Mouse (Mus musculus) kidney, postnatal 0 days (tissue): ENCODE data around the gene Myo18a. TPM values are rescaled to one million over a fixed set of nuclear protein-coding genes. Genes with fewer than 3 reads are reported as not detected.

Experiments
- ATAC-seq: fragments of 200-750 bp; cut with Nextera tagmentation; replicated peaks from 2 replicates; pipeline ENCODE4 v1.8.0; 2017; ENCODE audit warnings: low read depth, moderate number of reproducible peaks, moderate TSS enrichment, moderate library complexity; ENCODE audit not compliant: low FRiP score
- DNase-seq: peaks from one replicate; pipeline ENCODE4 v3.0.0-alpha.2; 2016; ENCODE audit warnings: low spot score
- H3K27ac ChIP-seq: fragments of 300-500 bp; sonication (generic); 2 replicates; pipeline ENCODE4 v1.5.1; 2014; ENCODE audit warnings: mild to moderate bottlenecking
- H3K27me3 ChIP-seq: fragments of 300-500 bp; sonication (generic); 2 replicates; pipeline ENCODE4 v1.6.1; 2014; ENCODE audit warnings: low read length, mixed read lengths; ENCODE audit not compliant: insufficient read depth
- H3K36me3 ChIP-seq: fragments of 300-500 bp; sonication (generic); 2 replicates; pipeline ENCODE4 v1.6.1; 2014; ENCODE audit warnings: low read length, mixed read lengths; ENCODE audit not compliant: insufficient read depth
- H3K4me1 ChIP-seq: fragments of 300-500 bp; sonication (generic); replicated peaks from 2 replicates; pipeline ENCODE4 v1.6.1; 2014; ENCODE audit warnings: antibody characterized with exemption, low read length, mixed read lengths; ENCODE audit not compliant: insufficient read depth
- H3K4me2 ChIP-seq: fragments of 300-500 bp; sonication (generic); 2 replicates; pipeline ENCODE4 v1.6.1; 2014; ENCODE audit warnings: mild to moderate bottlenecking, low read length, moderate library complexity, mixed read lengths
- H3K4me3 ChIP-seq: fragments of 300-500 bp; sonication (generic); replicated peaks from 2 replicates; pipeline ENCODE4 v1.5.1; 2014; ENCODE audit warnings: low read depth, low read length
- H3K9ac ChIP-seq: fragments of 300-500 bp; sonication (generic); 2 replicates; pipeline ENCODE4 v1.6.1; 2014; ENCODE audit warnings: low read depth, low read length
- H3K9me3 ChIP-seq: fragments of 300-500 bp; sonication (generic); replicated peaks from 2 replicates; pipeline ENCODE4 v1.6.1; 2016; ENCODE audit warnings: low read length, inconsistent platforms, mixed read lengths
- CTCF ChIP-seq: IDR thresholded peaks from 2 replicates; pipeline ENCODE4 v1.5.1; 2016; ENCODE audit warnings: antibody characterized with exemption, low read depth, mild to moderate bottlenecking, moderate library complexity
- WGBS: fragments of 180-500 bp; shearing (Covaris S2); extraction: QIAGEN DNeasy Blood & Tissue Kit; methylation state at CpG from one replicate; pipeline ENCODE4 v1.1.7; 2014; 5-methylcytosine and 5-hydroxymethylcytosine counted together
- polyA plus RNA-seq: library from polyadenylated mRNA; unstranded; fragments of >200 nt; fragmentation: Nextera tagmentation; extraction: Ambion mirVana; gene quantifications from 2 replicates; pipeline ENCODE4 v1.2.1, GENCODE M21; 2015

Gene Myo18a
- polyA plus RNA-seq, 1 experiment from 2014 or later: 26.5 TPM

- no peak for TF ChIP-seq CTCF
- no peaks in the 10 kb centered on the region for H3K4me1 ChIP-seq
Measured at GRCm38 (mm10) chr11:77900187-77900586, 137.1 kb downstream of the Myo18a start.

GRCm38 (mm10) chr11:77900696-77901095, 137.7 kb downstream of the Myo18a start:
- H3K9ac ChIP-seq: no peak overlapping the region
- DNase-seq (no peak), ATAC-seq (no peak)
- H3K9me3 ChIP-seq: no peaks in the 10 kb centered on the region
- H3K4me3 ChIP-seq: no peak overlapping the region
- TF ChIP-seq CTCF: no peak
- no peaks in the 10 kb centered on the region for H3K4me1 ChIP-seq
- H3K36me3 ChIP-seq: no peaks in the 10 kb centered on the region
- no peak overlapping the region for H3K27ac ChIP-seq
- WGBS: 87% methylated on average over 4 of the region's 4 CpGs
- H3K4me2 ChIP-seq: no peak overlapping the region
- H3K27me3 ChIP-seq: no peaks in the 10 kb centered on the region; the same call in 1 of the 2 replicates

More at GRCm38 (mm10) chr11:77900187-77900586, 137.1 kb downstream of the Myo18a start:
- H3K4me2 ChIP-seq: no peak overlapping the region
- H3K9me3 ChIP-seq: no peaks in the 10 kb centered on the region
- ATAC-seq (no peak), DNase-seq (no peak)
- no peak overlapping the region for H3K9ac ChIP-seq
- WGBS: 79% methylated on average over 3 of the region's 3 CpGs
- H3K4me3 ChIP-seq: no peak overlapping the region
- no peaks in the 10 kb centered on the region for H3K36me3 ChIP-seq
- no peaks in the 10 kb centered on the region; the same call in 1 of the 2 replicates for H3K27me3 ChIP-seq
- no peak overlapping the region for H3K27ac ChIP-seq

DNA sequence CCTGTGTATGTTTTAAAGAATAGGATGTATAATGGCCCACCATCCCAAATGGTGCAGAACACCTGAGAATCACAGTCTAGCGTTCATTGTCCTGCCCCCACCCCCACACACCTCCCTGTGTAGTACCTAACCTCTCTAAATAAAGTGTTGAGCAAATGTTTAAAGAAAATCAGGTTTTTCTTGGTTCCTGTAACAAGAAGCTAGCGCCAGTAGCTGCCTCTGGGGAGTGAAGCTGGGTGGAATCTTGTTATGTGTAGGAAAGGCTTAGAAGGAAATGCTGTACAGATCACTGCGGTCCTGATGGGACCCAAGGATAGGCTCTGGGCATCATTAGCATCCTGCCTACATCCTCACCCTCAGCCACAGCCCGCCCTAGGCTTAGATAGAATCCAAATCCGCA, 138.3 kb downstream of the Myo18a start:
- ATAC-seq (no peak), DNase-seq (no peak)
- WGBS: 57% methylated on average over 5 of the region's 5 CpGs
- Histone ChIP-seq H3K4me3 (no peak overlapping the region), H3K27ac (no peak overlapping the region), H3K9ac (no peak overlapping the region), H3K4me2 (no peak overlapping the region), H3K4me1 (no peaks in the 10 kb centered on the region), H3K9me3 (no peaks in the 10 kb centered on the region), H3K36me3 (no peaks in the 10 kb centered on the region), H3K27me3 (no peaks in the 10 kb centered on the region; the same call in 1 of the 2 replicates)
- no peak for TF ChIP-seq CTCF

GRCm38 (mm10) chr11:77901775-77902355, 138.8 kb downstream of the Myo18a start:
- Histone ChIP-seq H3K27ac (no peak overlapping the region), H3K4me1 (0 out of 2 replicates have a peak, but pooled peaks cover 2% of the 10 kb centered on the region), H3K4me2 (no peak overlapping the region), H3K9ac (no peak overlapping the region), H3K36me3 (no peaks in the 10 kb centered on the region), H3K4me3 (no peak overlapping the region), H3K9me3 (no peaks in the 10 kb centered on the region), H3K27me3 (no peaks in the 10 kb centered on the region; the same call in 1 of the 2 replicates)
- DNase-seq: no peak
- no peak for ATAC-seq
- WGBS: 39% methylated on average over 8 of the region's 8 CpGs
- TF ChIP-seq CTCF: no peak

GRCm38 (mm10) chr11:77903761-77904160, 140.7 kb downstream of the Myo18a start:
- no peak for TF ChIP-seq CTCF
- Histone ChIP-seq H3K36me3 (no peaks in the 10 kb centered on the region), H3K9ac (no peak overlapping the region), H3K9me3 (no peaks in the 10 kb centered on the region), H3K4me3 (no peak overlapping the region), H3K4me1 (0 out of 2 replicates have a peak, but pooled peaks cover 3% of the 10 kb centered on the region), H3K4me2 (no peak overlapping the region), H3K27ac (no peak overlapping the region), H3K27me3 (no peaks in the 10 kb centered on the region; the same call in 1 of the 2 replicates)
- WGBS: 35% methylated on average over 3 of the region's 3 CpGs
- DNase-seq: no peak
- ATAC-seq: no peak

DNA sequence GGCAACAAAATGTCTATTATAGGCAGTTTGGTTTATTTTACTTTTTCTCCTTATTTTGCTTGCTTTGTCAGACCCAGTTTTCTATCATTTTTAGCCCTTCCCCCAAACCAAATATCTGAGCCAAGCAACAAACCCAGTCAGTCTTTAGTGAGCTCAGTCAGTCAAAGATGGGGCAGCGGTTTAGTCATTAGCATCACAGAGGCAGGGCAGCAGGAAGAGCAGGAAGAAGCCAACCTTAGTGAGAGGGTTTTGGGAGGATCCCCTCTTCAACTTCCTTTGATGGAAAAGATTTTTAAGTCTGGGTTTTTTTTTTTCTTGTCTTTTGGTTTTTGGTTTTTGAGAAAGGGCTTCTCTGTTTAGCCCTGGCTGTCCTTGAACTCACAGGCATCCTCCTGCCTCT, 141.7 kb downstream of the Myo18a start:
- DNase-seq (no peak), ATAC-seq (no peak)
- Histone ChIP-seq H3K4me3 (no peak overlapping the region), H3K9ac (no peak overlapping the region), H3K27me3 (peaks cover 4% of the 10 kb centered on the region; the same call in 1 of the 2 replicates), H3K27ac (no peak overlapping the region), H3K9me3 (no peaks in the 10 kb centered on the region), H3K4me2 (no peak overlapping the region), H3K36me3 (no peaks in the 10 kb centered on the region), H3K4me1 (peaks cover 3% of the 10 kb centered on the region; the same call in 1 of the 2 replicates)
- no peak for TF ChIP-seq CTCF
- WGBS: 43% methylated on average over 1 of the region's 1 CpGs
